Mouse (Mus musculus) adrenal gland, adult (tissue): ENCODE data around the gene Vwa7.

ENCODE experiments used
- DNase-seq, 2 experiments: peaks; one replicate each; pipeline ENCODE4 v3.0.0; 2022 to 2023; ENCODE audit warnings: low spot score in 1 of 2; ENCODE audit not compliant: inconsistent age in 2 of 2

Vwa7 gene

DNA sequence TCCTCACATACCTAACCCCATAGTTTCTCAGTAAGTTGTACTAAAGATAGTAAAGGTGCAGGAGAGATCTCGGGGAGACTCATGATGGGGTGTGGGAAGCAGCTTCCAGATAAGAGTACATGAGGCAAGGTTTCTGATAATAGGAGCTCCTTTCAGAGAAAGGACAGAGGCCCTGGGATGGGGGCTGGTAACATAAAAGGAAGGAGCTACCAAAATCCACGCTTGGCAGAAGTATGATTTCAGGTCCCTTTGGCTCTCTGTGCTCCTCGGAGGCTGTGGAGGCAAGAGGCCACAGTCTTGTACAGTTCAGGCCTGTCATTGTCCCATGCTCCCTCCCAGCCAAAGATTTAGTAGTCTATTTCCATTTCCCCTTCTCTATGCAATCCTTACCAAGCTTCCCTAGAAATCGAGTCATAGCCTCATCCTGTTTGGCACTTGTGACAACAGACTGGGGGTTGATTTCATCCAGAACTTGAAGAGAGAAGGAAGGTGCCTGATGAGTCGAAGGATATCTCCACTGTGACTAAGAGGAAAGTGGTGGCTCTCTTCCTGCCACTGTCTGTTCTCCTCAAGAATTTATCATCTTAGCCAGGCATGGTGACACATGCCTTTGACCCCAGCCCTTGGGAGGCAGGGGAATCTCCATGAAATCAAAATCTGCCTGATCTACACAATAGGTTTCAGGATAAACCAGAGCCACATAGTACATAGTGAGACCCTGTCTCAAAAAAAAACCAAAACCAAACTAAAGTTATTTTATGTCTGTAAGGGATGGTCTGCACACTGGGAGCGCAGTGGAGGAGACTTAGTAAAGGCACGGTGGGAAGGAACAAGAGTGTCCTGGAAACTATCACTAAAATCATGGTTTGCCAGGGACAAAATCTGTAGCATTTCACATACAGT lies 28.8 kb downstream of the Vwa7 start:
- DNase-seq = no peak

DNA sequence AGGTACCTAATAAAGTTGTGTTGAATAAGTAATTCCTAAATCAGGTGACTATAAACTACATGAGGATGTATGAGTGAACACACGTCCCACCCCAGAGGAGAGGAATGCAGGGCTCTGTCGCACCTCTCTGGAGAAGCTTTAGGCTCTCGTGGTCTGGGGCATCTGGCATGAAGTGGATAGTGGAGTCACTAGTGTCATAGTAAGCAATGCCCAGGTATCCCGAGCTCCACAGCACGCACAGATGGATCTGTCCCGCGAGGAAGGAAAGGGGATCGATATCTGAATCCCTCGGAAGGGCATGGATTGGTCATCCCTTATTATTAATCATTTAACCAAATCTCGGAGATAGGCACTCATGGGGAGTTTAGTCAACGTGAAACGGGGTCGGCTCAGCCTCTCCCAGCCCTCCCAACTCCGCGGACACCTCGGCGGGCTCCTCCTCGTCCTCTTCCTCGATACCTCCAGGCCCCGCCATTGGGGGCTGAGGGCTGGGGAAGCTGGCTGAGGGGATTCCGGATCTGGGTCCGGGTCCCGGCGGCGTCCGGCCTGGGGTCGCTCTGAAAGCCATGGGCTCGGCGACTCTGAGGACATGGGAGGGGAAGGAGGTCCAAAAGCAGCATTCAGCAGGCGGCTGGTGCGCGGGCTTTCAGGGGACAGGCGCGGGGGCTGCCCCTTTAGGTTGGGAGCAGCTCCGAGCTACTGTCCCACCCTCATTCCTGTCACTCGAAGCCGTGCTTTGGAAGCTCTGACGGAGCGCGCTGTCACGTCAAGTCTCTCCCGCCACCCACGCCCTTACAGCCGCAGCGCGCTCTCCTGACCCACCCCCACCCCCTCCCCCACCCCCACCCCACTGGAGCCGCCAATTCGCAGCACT lies 29.7 kb downstream of the Vwa7 start:
- DNase-seq = peak in 1 of 2 experiments; percentile 23

DNA sequence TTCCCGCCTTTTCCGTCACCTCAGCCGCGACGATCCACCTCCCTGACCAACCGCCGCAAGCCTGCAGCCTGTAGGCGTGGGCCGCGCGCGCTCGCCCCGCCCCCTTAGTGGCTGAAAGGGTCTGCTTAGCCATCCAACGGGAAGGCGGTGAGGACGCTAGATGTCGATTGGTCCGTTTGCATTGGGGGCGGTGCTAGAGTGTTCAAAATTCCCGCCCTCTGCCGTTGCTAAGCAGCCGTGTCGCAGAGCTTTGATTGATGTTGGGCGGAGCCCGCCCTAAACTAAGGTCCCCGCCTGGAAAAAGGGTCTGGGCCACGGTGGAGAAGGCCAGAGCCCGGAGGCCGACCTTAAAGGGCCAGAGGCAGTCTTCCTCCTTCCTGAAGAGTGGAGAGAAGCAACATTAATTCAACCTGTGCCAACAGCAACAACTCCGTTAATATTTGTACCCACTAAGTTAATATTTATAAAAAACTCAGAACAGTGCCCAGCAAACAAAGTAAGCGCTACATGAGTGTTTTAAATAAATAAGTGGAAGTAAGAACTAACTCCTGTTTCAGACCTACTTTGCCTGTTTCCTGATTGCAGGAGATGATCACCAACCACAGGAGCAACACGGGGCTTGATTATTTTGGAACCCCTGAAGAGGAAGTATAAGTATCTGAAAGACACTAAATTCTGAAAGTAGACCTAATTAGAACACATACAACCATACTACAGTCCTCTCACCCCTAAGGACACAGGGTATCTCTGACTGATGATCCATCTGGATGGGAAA lies 30.5 kb downstream of the Vwa7 start, which contains the start of gene Msh5:
TSS of gene Msh5 (minus strand) at position 65 of the 775 bp plus-strand sequence.
- DNase-seq = peak; percentile 98 to 99

DNA sequence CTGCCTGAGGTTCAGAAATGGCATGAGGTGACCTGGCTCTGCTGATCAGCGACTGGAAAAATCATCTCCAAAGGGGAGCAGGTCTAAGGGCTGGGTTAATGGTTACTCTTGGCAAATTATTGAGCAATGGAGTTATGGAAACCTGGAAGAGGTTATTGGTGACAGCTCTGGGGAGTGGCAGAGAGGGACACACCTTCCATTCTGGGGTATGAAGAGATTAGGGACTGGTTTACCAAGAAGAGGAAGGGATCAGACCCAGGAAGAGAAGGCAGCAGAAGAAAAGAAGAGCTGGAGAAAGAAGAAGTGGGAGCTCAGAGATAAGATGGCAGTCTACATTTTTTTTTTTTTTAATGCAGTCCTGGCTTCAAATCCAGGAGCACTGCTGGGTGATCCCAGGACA lies 31.3 kb downstream of the Vwa7 start:
- no peak for DNase-seq

DNA sequence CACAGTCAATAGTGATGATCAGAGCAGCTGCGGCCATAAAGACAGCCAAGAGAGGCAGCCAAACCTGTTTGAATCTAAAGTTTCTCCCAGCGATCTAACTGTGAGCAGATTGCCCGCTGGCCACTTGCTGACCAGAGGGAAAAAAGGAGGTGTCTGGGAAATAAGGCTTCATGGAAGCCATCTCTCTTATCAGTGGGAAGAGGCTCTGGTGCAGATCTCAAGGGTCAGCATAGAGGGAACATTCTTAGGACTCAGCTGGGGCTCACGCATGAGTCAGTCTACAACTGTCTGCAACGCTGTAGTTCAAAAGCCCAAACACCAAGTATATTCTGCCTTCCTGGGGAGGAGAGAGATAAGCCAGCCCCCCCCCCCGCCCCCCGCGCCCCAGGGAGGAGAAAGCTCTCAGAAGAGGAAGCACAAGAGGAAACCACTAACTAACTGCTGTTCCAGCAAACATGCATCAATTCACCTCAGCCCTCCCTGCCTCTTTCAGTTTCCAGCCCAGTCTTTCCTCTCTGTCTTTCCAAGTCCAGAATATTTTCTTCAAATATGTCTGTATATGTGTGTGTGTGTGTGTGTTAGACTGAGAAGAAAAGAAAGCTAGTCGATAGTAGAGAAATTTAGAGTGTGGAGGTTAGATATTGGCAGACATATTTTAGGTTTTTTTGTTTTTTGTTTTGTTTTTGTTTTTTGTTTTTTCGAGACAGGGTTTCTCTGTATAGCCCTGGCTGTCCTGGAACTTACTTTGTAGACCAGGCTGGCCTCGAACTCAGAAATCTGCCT lies 32.0 kb downstream of the Vwa7 start:
- peak in 1 of 2 experiments; percentile 44 for DNase-seq

DNA sequence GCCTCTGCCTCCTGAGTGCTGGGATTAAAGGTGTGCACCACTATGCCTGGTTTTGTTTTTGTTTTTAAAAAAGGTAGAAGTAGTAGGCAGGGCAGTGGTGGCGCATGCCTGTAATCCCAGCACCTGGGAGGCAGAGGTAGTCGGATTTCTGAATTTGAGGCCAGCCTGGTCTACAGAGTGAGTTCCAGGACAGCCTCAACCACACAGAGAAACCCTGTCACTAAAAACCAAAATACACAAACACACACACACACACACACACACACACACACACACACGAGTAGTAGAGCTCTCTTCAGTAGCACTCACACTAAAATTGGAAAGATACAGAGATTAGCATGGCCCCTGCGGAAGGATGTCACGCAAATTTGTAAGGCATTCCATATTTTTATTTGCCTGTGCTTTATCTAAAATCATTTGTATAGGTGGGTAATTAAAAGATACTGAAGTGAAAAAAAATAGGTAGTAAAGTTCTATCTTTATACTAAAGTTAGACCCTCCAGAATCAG lies 32.6 kb downstream of the Vwa7 start:
- DNase-seq = no peak

DNA sequence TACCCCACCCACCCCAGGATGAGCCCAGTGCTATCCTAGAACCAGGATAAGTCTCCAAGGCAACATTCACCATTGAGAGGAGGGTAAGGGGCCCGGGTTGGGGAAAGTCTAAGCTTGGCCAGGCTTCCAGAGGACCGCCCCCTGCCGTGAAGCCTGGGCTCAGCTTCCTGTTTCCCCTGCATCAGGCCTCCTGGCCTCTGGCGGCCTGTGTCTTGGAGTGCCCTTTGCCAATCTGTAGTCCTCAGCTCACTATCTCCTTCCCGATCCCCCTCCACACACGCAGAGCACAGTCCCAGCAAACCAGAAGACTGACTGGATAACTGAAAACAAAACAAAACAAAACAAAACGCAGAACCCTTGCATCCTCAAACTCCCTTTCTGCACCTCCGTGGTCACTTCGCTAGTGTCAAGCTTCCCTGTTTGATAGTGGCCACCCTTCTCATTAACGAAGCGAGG lies 33.2 kb downstream of the Vwa7 start, which contains the start of gene Clic1:
TSS of gene Clic1 (plus strand) at position 406 of the 456 bp plus-strand sequence.
- DNase-seq = peak; percentile 58 to 73

DNA sequence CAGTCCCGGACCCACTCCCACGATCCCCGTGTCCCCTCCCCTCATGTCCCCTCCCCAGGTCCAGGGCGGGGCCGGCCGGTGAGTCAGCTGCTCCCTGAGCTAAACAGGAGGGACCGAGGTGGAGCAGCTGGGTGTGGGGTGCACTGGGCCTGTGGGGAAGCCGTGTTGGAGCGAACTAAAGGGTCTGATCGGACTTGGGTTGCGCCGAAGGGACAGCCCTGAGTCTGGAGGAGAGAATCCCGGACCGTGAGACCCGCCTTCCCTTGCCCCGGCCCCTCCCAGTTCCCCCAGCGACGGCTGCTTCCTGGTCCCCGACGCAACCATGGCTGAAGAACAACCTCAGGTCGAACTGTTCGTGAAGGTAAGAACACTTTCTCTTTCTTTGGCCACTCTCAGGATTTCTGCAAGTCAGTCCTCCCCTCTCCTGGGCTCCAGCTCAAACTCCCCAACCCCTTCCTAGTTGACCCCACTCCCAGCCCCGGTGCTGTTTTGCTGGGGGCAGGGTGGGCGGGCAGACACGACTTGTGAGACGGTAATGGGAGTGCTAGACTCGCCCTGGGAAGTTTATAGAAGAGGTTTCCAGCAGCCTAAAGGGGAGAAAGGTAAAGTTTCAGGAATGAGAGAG lies 33.9 kb downstream of the Vwa7 start:
- peak; percentile 84 to 93 for DNase-seq

DNA sequence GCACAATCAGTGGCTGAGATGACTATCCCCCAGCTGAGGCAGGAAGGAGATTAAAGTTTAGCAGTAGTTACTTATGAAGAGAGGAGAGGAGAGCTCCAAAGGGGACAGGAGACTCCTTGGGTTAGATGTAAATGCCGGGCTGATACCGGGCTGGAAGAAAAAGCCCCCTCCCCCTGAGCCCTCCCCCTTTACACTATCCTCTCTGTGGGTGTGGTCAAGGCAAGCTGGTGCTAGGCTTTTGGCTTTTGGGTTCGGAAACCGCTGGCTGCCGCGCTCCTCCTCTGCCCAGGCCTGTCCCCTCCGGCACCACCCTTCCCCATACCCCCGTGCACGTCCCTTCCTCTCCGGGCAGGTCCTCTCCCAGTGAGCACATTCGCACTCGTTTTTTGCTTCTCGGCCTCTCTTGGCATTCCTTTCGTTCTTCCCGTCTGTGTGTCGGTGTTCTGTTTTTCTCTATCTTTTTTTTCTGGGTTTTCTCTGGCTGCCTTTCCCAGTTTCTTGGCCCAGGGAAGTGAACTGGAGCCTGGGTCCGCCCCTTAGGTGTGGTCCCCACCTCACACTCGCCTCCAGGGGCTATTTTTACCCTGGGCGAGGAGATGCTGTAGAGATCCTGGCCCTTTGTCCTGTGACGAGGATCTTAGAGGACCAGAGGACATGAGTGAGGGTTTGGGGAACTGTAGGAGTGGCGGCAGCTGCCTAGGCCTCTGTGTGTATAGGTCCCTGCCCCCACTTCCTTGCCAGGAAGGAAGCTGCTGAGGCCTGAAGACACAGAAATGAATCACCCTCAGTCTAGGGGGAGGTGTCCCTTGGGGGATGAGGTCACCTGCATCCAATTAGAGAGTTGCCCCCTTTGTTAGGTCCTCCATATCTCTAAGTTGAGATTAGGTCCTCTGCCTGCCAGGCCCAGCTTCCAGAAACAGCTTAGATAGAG lies 35.0 kb downstream of the Vwa7 start:
- DNase-seq = peak; percentile 86 to 91

DNA sequence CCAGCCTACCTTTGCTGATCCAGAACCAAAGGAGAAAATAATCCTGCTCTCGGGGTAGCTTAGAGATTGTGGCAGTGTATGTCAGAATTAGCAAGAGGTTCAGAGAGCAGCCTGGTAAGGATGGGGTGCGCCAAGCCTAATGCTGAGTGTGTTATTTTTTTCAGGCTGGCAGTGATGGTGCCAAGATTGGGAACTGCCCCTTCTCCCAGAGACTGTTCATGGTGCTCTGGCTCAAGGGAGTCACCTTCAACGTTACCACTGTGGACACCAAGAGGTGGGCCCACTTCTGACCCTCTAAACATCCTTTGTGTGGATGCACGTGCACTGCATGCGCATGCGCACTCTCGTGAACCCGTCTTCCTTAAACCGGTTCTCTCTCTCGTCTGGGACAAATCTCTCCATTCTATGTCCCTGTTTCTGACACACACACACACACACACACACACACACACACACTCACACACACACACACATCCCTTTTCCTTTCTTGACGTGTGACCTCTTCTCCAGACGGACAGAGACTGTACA lies 36.0 kb downstream of the Vwa7 start:
- no peak for DNase-seq

DNA sequence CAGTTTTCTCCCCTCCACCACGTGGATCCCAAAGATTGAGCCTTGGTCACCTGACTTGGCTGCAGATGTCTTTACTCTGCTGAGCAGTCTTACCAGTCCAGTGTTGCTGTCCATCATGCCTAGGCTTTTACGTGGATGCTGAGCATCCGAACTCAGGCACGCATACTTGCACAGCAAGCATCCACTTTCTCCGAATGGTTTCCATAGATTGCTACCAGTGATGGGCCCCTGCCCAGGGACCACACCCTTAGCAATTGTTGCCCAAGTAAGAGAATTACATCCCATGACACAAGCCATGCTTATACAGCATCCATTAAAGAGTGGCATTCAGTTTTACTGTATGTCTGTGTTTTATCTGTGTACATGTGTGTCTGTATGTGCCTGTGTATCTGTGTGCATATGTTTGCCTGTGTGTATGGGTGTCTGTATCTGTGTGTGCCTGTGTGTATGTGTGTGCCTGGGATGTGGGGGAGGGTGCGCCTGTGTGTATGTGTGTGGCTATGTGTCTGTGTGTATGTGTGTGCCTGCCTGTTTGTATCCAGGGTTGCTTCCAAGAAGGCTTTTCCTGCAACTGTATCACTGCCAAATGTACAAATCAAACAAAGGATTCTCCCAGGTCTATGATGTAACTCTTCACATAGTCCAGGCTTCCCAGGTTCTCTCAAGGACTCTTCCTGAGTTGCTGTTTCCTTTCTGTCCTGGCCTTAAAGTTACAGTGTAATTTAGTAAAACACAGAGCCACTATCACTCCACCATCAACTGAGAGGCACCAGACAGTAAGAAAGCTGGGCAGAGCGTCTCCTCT lies 39.5 kb downstream of the Vwa7 start:
- DNase-seq = no peak

DNA sequence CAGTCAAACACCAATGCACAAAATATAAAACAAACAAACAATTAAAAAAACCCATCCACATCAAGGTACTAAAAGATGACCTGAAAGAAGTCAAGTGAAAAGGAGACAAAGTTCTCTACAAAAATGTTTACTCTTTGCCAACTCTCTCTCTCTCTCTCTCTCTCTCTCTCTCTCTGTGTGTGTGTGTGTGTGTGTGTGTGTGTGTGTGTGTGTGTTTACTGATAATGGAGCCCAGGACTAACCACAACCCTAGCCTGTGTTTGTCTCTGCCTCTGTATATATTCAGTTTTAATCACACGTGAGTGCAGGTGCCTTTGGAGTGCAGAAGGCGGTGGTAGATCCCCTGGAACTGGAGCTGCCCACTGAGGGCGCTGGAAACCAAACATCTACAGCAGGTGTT lies 40.7 kb downstream of the Vwa7 start:
- no peak for DNase-seq

DNA sequence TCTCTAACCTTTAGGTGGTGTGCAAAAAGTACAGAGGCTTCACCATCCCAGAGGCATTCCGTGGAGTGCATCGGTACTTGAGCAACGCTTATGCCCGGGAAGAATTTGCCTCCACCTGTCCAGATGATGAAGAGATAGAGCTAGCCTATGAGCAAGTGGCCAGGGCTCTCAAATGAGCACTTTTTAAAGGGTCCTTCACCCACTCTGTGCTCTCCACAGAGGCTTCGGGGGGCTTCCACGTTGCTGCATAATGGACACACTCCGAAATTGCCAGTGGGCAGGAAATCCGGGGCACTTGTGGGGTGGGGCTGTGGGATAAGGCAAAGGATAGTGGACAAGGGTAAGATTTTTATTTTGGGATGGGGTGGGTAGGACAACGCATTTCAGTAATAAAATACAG lies 41.9 kb downstream of the Vwa7 start:
- DNase-seq = no peak

DNA sequence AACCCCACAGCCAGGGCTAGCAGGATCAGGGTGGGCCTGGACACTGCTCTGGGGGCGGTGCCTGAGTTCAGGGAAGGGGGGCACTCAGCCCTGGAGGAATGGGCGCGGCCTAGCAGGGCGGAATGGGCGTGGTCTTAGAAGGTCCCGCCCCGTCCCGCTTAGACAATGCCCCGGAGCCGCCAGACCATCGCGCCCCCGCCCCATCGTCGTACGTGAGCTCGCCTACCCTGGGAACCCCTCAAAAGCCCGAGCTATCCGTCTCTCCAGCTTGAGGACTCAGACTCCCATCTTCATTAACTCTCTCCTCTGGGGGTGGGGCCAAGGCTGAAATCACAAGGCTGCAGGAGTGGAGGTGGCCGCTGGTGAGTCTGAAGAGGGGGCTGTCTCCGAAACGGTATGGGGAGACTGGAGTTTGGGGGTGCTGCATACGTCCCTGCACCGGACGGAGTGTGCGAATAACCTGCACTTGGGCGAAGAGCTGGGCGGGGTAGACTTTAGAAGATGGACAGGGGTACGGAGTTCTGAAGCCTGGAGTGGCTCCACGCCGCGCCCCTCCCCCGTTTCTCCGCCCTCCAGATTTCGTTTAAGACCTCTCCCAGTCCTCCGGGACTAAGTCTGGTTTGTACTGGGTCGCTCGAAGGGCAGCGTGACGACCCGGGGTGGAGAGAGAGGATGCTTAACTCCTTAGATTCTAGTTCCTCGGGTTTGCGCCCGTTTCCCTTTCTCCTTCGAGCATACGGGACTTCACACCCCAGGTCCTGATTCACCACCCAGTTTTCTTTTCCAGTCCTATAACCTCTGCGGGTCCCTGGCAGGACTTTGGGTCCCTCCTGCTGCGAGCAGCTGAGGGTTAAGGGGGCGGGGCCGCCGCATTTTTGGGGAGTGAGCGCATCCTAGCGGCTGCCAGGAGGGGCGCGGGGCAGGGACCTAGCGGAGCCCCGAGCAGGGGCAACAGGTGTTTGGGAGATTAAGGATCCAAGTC lies 42.8 kb downstream of the Vwa7 start, which contains the start of gene Ddah2:
TSS of gene Ddah2 (plus strand) at position 125 of the 982 bp plus-strand sequence.
- DNase-seq = peak; percentile 89 to 95

DNA sequence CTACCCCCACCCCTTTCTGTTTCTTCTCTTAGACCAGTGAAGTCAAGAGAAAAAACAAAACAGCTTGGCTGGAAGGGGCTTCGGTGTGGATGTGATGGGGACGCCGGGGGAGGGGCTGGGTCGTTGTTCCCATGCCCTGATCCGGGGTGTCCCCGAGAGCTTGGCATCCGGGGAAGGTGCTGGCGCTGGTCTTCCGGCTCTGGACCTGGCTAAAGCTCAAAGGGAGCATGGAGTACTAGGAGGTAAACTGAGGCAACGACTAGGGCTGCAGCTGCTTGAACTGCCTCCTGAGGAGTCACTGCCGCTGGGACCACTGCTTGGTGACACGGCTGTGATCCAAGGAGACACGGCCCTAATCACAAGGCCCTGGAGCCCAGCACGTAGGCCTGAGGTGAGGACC lies 43.7 kb downstream of the Vwa7 start:
- peak in 1 of 2 experiments; percentile 26 for DNase-seq

DNA sequence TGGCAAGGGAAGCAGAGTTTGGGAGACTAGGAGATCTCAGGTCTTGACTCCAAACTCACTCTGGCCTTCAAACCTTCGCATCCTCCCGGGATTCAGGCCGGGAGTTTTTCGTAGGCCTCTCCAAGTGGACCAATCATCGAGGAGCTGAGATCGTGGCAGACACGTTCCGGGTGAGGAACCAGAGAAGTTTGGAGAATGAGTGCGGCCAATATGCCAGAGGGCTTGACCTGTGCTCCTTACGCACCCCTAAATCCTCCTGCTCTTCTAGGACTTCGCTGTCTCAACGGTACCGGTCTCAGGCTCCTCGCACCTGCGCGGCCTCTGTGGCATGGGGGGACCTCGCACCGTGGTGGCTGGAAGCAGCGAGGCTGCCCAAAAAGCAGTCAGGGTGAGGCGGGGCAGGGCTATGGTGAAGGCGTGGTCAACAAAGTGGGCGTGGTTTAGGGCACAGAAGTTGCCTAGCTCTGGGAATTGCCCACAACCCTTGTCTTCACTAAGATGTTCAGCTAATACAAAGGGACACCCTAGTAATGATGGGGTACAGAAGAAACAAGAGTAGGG lies 44.4 kb downstream of the Vwa7 start:
- peak; percentile 29 to 42 for DNase-seq
